Mouse (Mus musculus) ES-E14 (cell line): ENCODE data around the gene Stat6. TPM values are rescaled to one million over a fixed set of nuclear protein-coding genes. Genes with fewer than 3 reads are reported as not detected.

Experiments used
- DNase-seq: peaks from one replicate; pipeline ENCODE4 v3.0.0-alpha.2; 2013; ENCODE audit warnings: low read depth, low spot score
- H3K27ac ChIP-seq: 2 replicates; pipeline ENCODE4 v1.5.1; 2012; ENCODE audit warnings: low read depth, mild to moderate bottlenecking, low read length, moderate library complexity, mixed read lengths; ENCODE audit not compliant: poor library complexity, insufficient read depth, severe bottlenecking
- H3K36me3 ChIP-seq: 2 replicates; pipeline ENCODE4 v1.6.1; 2012; ENCODE audit warnings: mild to moderate bottlenecking, low read length, moderate library complexity, mixed read lengths; ENCODE audit not compliant: control insufficient read depth, poor library complexity, insufficient read depth, severe bottlenecking
- H3K4me1 ChIP-seq, 2 experiments: fragments of 150-350 bp in 1 of 2; sonication (generic) in 1 of 2; 2 replicates each; pipeline ENCODE4 v1.6.1; 2012; ENCODE audit warnings: low read length in 2 of 2, mild to moderate bottlenecking in 1 of 2, mixed read lengths in 1 of 2; ENCODE audit not compliant: control insufficient read depth in 2 of 2, insufficient read depth in 2 of 2, poor library complexity in 1 of 2
- H3K4me3 ChIP-seq, 2 experiments: fragments of 150-350 bp in 1 of 2; sonication (generic) in 1 of 2; 2 replicates each; pipeline ENCODE4 v1.5.1; 2012; ENCODE audit warnings: low read length in 2 of 2, low read depth in 1 of 2, mild to moderate bottlenecking in 1 of 2, mixed read lengths in 1 of 2; ENCODE audit not compliant: insufficient read depth in 1 of 2, poor library complexity in 1 of 2, severe bottlenecking in 1 of 2
- H3K9ac ChIP-seq: 2 replicates; pipeline ENCODE4 v1.6.1; 2012; ENCODE audit warnings: low read depth, mild to moderate bottlenecking, low read length, mixed read lengths; ENCODE audit not compliant: poor library complexity, insufficient read depth, severe bottlenecking
- H3K9me3 ChIP-seq: fragments of 150-350 bp; sonication (generic); 2 replicates; pipeline ENCODE4 v1.6.1; 2012; ENCODE audit warnings: low read depth, mild to moderate bottlenecking, low read length; ENCODE audit not compliant: control insufficient read depth, insufficient read depth
- CHD2 ChIP-seq: IDR thresholded peaks from 2 replicates; pipeline ENCODE4 v1.6.1; 2014; ENCODE audit warnings: mild to moderate bottlenecking, low read depth, low read length, inconsistent platforms
- HCFC1 ChIP-seq: IDR thresholded peaks from 2 replicates; pipeline ENCODE4 v1.6.1; 2012; ENCODE audit warnings: low read length, inconsistent platforms, borderline replicate concordance; ENCODE audit not compliant: insufficient read depth
- MAFK ChIP-seq: IDR thresholded peaks from 2 replicates; pipeline ENCODE4 v1.6.1; 2014; ENCODE audit warnings: mild to moderate bottlenecking, low read depth, low read length, inconsistent platforms; ENCODE audit not compliant: insufficient read depth
- ZC3H11A ChIP-seq: IDR thresholded peaks from 2 replicates; pipeline ENCODE4 v1.6.1; 2012; ENCODE audit warnings: low read depth, mild to moderate bottlenecking, inconsistent platforms, low read length, borderline replicate concordance
- ZNF384 ChIP-seq: IDR thresholded peaks from 2 replicates; pipeline ENCODE4 v1.6.1; 2012; ENCODE audit warnings: low read depth, low read length, inconsistent platforms
- in situ Hi-C, 2 experiments: fragments of 600-800 bp; cut with MboI; formaldehyde crosslinking; loops; one replicate each; pipeline ENCODE4 v1.15.1; 2025; ENCODE audit warnings: low sequenced_read_pairs in 2 of 2, inconsistent platforms in 1 of 2; ENCODE audit not compliant: unreplicated experiment in 2 of 2
- total RNA-seq: library from RNA; depleted of rRNA; stranded (reverse); fragments of 300-350 nt; gene quantifications from 2 replicates; pipeline ENCODE4 v1.2.3, GENCODE M21; 2012

The Stat6 gene
- total RNA-seq, 1 experiment = 18.6 TPM

GRCm38 (mm10) chr10:127698966-127699365, 56.2 kb downstream of the Stat6 start:
- TF ChIP-seq ZC3H11A (no peak), ZNF384 (no peak)
- DNase-seq = no peak
- H3K36me3 ChIP-seq = peaks cover 11% of the 10 kb centered on the region
- H3K27ac ChIP-seq = no peak overlapping the region
- no peak overlapping the region for H3K9ac ChIP-seq
- H3K9me3 ChIP-seq = no peaks in the 10 kb centered on the region
- H3K4me3 ChIP-seq = no peak overlapping the region
- H3K4me1 ChIP-seq = no peaks in the 10 kb centered on the region
- in situ Hi-C loops = no loop called here

GRCm38 (mm10) chr10:127703299-127703698, 60.5 kb downstream of the Stat6 start:
- Histone ChIP-seq H3K4me3 (no peak overlapping the region), H3K9me3 (no peaks in the 10 kb centered on the region), H3K36me3 (peaks cover 2% of the 10 kb centered on the region; the same call in 1 of the 2 replicates), H3K9ac (no peak overlapping the region), H3K4me1 (peaks cover 0 to 8% of the 10 kb centered on the region in 2 experiments; a peak in 2 of 4 replicates), H3K27ac (no peak overlapping the region)
- in situ Hi-C loops = no loop called here
- DNase-seq = peak; percentile 44
- no peak for TF ChIP-seq CHD2
- TF ChIP-seq HCFC1 = no peak
- no peak for TF ChIP-seq MAFK
- TF ChIP-seq ZNF384 = no peak

GRCm38 (mm10) chr10:127704293-127704692, 61.5 kb downstream of the Stat6 start:
- Histone ChIP-seq H3K4me1 (peaks cover 0 to 11% of the 10 kb centered on the region in 2 experiments; a peak in 2 of 4 replicates), H3K9me3 (no peaks in the 10 kb centered on the region), H3K36me3 (no peaks in the 10 kb centered on the region), H3K27ac (no peak overlapping the region), H3K9ac (no peak overlapping the region), H3K4me3 (no peak overlapping the region)
- DNase-seq = no peak
- TF ChIP-seq CHD2 (no peak), ZNF384 (no peak), HCFC1 (no peak), ZC3H11A (no peak), MAFK (no peak)
- in situ Hi-C loops = no loop called here

GRCm38 (mm10) chr10:127704766-127705220, 62.0 kb downstream of the Stat6 start, which contains the start of gene Myo1a:
Gene Myo1a, plus strand, starts transcription at chr10:127705170.
- H3K27ac ChIP-seq = no peak within 1 kb of the TSS
- no peaks in the 10 kb centered on the region for H3K9me3 ChIP-seq
- no peak within 1 kb of the TSS for H3K9ac ChIP-seq
- in situ Hi-C loops = no loop called here
- H3K4me1 ChIP-seq = peaks cover 0 to 11% of the 10 kb centered on the region in 2 experiments; a peak in 2 of 4 replicates
- no peaks in the 10 kb centered on the region for H3K36me3 ChIP-seq
- no peak for DNase-seq
- TF ChIP-seq CHD2 = no peak
- TF ChIP-seq MAFK = peak; percentile 79; the same call in 1 of the 2 replicates
- no peak within 1 kb of the TSS for H3K4me3 ChIP-seq

GRCm38 (mm10) chr10:127705783-127706182, 63.0 kb downstream of the Stat6 start:
- TF ChIP-seq MAFK = no peak
- H3K9me3 ChIP-seq = no peaks in the 10 kb centered on the region
- no peak for DNase-seq
- H3K9ac ChIP-seq = no peak overlapping the region
- in situ Hi-C loops = no loop called here
- no peak overlapping the region for H3K4me3 ChIP-seq
- no peaks in the 10 kb centered on the region for H3K36me3 ChIP-seq
- H3K27ac ChIP-seq = no peak overlapping the region
- peaks cover 0 to 13% of the 10 kb centered on the region in 2 experiments; a peak in 2 of 4 replicates for H3K4me1 ChIP-seq
